Mouse (Mus musculus): ENCODE measurements around the gene Ddit4. TPM values are rescaled to one million over a fixed set of nuclear protein-coding genes. Genes with fewer than 3 reads are reported as not detected.

The Ddit4 gene
- polyA plus RNA-seq, 1 experiment from 2014 or later: 24.0 TPM

GRCm38 (mm10) chr10:59911561-59912198, 40.0 kb downstream of the Ddit4 start:
- Histone ChIP-seq H3K4me2 (ENCODE audit: low read length) (peak overlapping the region; percentile 32), H3K27me3 (ENCODE audit: insufficient read depth, low read length) (no peaks in the 10 kb centered on the region), H3K4me1 (replicated peaks; ENCODE audit: insufficient read depth, low read length) (peaks cover 35% of the 10 kb centered on the region), H3K36me3 (ENCODE audit: insufficient read depth, low read length) (no peaks in the 10 kb centered on the region), H3K27ac (peak overlapping the region; percentile 51), H3K4me3 (replicated peaks; ENCODE audit: low read depth, low read length) (no peak overlapping the region), H3K9me3 (replicated peaks; ENCODE audit: low read length) (no peaks in the 10 kb centered on the region), H3K9ac (ENCODE audit: low read depth, low read length) (0 out of 2 replicates have a peak overlapping the region, but pooled peaks have one; percentile 9)
- 7% methylated on average over 25 of the region's 25 CpGs for WGBS
- DNase-seq (ENCODE audit: low spot score) (peak; percentile 65), ATAC-seq (replicated peaks; ENCODE audit: low FRiP score, low read depth) (peak; percentile 4; the same call in 1 of the 2 replicates)
- TF ChIP-seq CTCF (IDR thresholded peaks at IDR 0.05; ENCODE audit: low read depth): no peak

- H3K36me3 ChIP-seq (ENCODE audit: insufficient read depth, low read length): no peaks in the 10 kb centered on the region
- TF ChIP-seq CTCF (IDR thresholded peaks at IDR 0.05; ENCODE audit: low read depth): no peak
- 19% methylated on average over 6 of the region's 6 CpGs for WGBS
- H3K9ac ChIP-seq (ENCODE audit: low read depth, low read length): no peak overlapping the region
- peaks cover 30% of the 10 kb centered on the region for H3K4me1 ChIP-seq (replicated peaks; ENCODE audit: insufficient read depth, low read length)
- peak overlapping the region; percentile 32 for H3K4me2 ChIP-seq (ENCODE audit: low read length)
- H3K9me3 ChIP-seq (replicated peaks; ENCODE audit: low read length): no peaks in the 10 kb centered on the region
- DNase-seq (ENCODE audit: low spot score) (no peak), ATAC-seq (replicated peaks; ENCODE audit: low FRiP score, low read depth) (0 out of 2 replicates have a peak, but pooled peaks have one; percentile 12)
- no peak overlapping the region for H3K4me3 ChIP-seq (replicated peaks; ENCODE audit: low read depth, low read length)
- H3K27me3 ChIP-seq (ENCODE audit: insufficient read depth, low read length): no peaks in the 10 kb centered on the region
- 0 out of 2 replicates have a peak overlapping the region, but pooled peaks have one; percentile 51 for H3K27ac ChIP-seq
These were observed 40.5 kb downstream of the Ddit4 start for GRCm38 (mm10) chr10:59911091-59911490.

GRCm38 (mm10) chr10:59909357-59909847, 42.2 kb downstream of the Ddit4 start:
- peak; percentile 87 for DNase-seq (ENCODE audit: low spot score)
- Histone ChIP-seq H3K27ac (peak overlapping the region; percentile 76), H3K4me1 (replicated peaks; ENCODE audit: insufficient read depth, low read length) (peaks cover 24% of the 10 kb centered on the region), H3K9me3 (replicated peaks; ENCODE audit: low read length) (no peaks in the 10 kb centered on the region), H3K9ac (ENCODE audit: low read depth, low read length) (no peak overlapping the region), H3K36me3 (ENCODE audit: insufficient read depth, low read length) (no peaks in the 10 kb centered on the region), H3K4me3 (replicated peaks; ENCODE audit: low read depth, low read length) (no peak overlapping the region), H3K4me2 (ENCODE audit: low read length) (peak overlapping the region; percentile 30), H3K27me3 (ENCODE audit: insufficient read depth, low read length) (no peaks in the 10 kb centered on the region)
- ATAC-seq (replicated peaks; ENCODE audit: low FRiP score, low read depth): peak; percentile 27; the same call in 1 of the 2 replicates
- no peak for TF ChIP-seq CTCF (IDR thresholded peaks at IDR 0.05; ENCODE audit: low read depth)
- WGBS: 5% methylated on average over 14 of the region's 14 CpGs

- H3K27me3 ChIP-seq (ENCODE audit: insufficient read depth, low read length): no peaks in the 10 kb centered on the region
- TF ChIP-seq CTCF (IDR thresholded peaks at IDR 0.05; ENCODE audit: low read depth): no peak
- H3K36me3 ChIP-seq (ENCODE audit: insufficient read depth, low read length): no peaks in the 10 kb centered on the region
- H3K9ac ChIP-seq (ENCODE audit: low read depth, low read length): no peak overlapping the region
- ATAC-seq (replicated peaks; ENCODE audit: low FRiP score, low read depth) (no peak), DNase-seq (ENCODE audit: low spot score) (no peak)
- H3K4me2 ChIP-seq (ENCODE audit: low read length): peak overlapping the region; percentile 30
- 40% methylated on average over 7 of the region's 7 CpGs for WGBS
- H3K27ac ChIP-seq: peak overlapping the region; percentile 76
- no peak overlapping the region for H3K4me3 ChIP-seq (replicated peaks; ENCODE audit: low read depth, low read length)
- H3K9me3 ChIP-seq (replicated peaks; ENCODE audit: low read length): no peaks in the 10 kb centered on the region
- H3K4me1 ChIP-seq (replicated peaks; ENCODE audit: insufficient read depth, low read length): peaks cover 24% of the 10 kb centered on the region
These were observed 42.8 kb downstream of the Ddit4 start for GRCm38 (mm10) chr10:59908776-59909315.

GRCm38 (mm10) chr10:59907695-59908299, 43.8 kb downstream of the Ddit4 start:
- peaks cover 24% of the 10 kb centered on the region for H3K4me1 ChIP-seq (replicated peaks; ENCODE audit: insufficient read depth, low read length)
- no peak overlapping the region for H3K4me2 ChIP-seq (ENCODE audit: low read length)
- DNase-seq (ENCODE audit: low spot score) (peak; percentile 60), ATAC-seq (replicated peaks; ENCODE audit: low FRiP score, low read depth) (peak; percentile 31)
- H3K36me3 ChIP-seq (ENCODE audit: insufficient read depth, low read length): no peaks in the 10 kb centered on the region
- no peak overlapping the region for H3K9ac ChIP-seq (ENCODE audit: low read depth, low read length)
- H3K9me3 ChIP-seq (replicated peaks; ENCODE audit: low read length): no peaks in the 10 kb centered on the region
- TF ChIP-seq CTCF (IDR thresholded peaks at IDR 0.05; ENCODE audit: low read depth): no peak
- H3K27me3 ChIP-seq (ENCODE audit: insufficient read depth, low read length): no peaks in the 10 kb centered on the region
- H3K4me3 ChIP-seq (replicated peaks; ENCODE audit: low read depth, low read length): no peak overlapping the region
- 32% methylated on average over 7 of the region's 7 CpGs for WGBS
- peak overlapping the region; percentile 76 for H3K27ac ChIP-seq

- ATAC-seq (replicated peaks; ENCODE audit: low FRiP score, low read depth) (peak; percentile 22; the same call in 1 of the 2 replicates), DNase-seq (ENCODE audit: low spot score) (no peak)
- Histone ChIP-seq H3K9ac (ENCODE audit: low read depth, low read length) (no peak overlapping the region), H3K9me3 (replicated peaks; ENCODE audit: low read length) (no peaks in the 10 kb centered on the region), H3K4me1 (replicated peaks; ENCODE audit: insufficient read depth, low read length) (peaks cover 24% of the 10 kb centered on the region), H3K27me3 (ENCODE audit: insufficient read depth, low read length) (no peaks in the 10 kb centered on the region), H3K4me2 (ENCODE audit: low read length) (no peak overlapping the region), H3K36me3 (ENCODE audit: insufficient read depth, low read length) (no peaks in the 10 kb centered on the region), H3K27ac (peak overlapping the region; percentile 76), H3K4me3 (replicated peaks; ENCODE audit: low read depth, low read length) (no peak overlapping the region)
- 47% methylated on average over 3 of the region's 3 CpGs for WGBS
- no peak for TF ChIP-seq CTCF (IDR thresholded peaks at IDR 0.05; ENCODE audit: low read depth)
These were observed 44.5 kb downstream of the Ddit4 start for GRCm38 (mm10) chr10:59907080-59907609.
